Mouse (Mus musculus): ENCODE results near the gene Cnnm2.

GRCm38 (mm10) chr19:46843030-46843429, 81.6 kb downstream of the Cnnm2 start:
- TF ChIP-seq EP300 (IDR thresholded peaks at IDR 0.05) (no peak), CTCF (IDR thresholded peaks at IDR 0.05) (no peak)
